Mouse (Mus musculus): ENCODE data around the gene Abi1. TPM values are rescaled to one million over a fixed set of nuclear protein-coding genes. Genes with fewer than 3 reads are reported as not detected.

The Abi1 gene
- polyA plus RNA-seq (2012; ENCODE audit: insufficient read depth, insufficient read length, low replicate concordance, missing spikeins): 578 TPM in 1 of 2 replicates, not detected in the other

- TF ChIP-seq POLR2A (IDR thresholded peaks at IDR 0.05; ENCODE audit: insufficient read depth, low read depth, low read length): peak; percentile 92
- TF ChIP-seq CTCF (IDR thresholded peaks at IDR 0.05; ENCODE audit: insufficient read depth, low read depth, low read length): no peak
- WGBS: 2% methylated on average over 24 of the region's 24 CpGs
- peak within 1 kb of the TSS; percentile 73 for H3K4me3 ChIP-seq (ENCODE audit: insufficient read depth, low read depth, low read length)
- H3K4me1 ChIP-seq (ENCODE audit: control insufficient read depth, insufficient read depth, low read length): peaks cover 2% of the 10 kb centered on the region; the same call in 1 of the 2 replicates
- H3K27ac ChIP-seq (ENCODE audit: insufficient read depth, low read depth, low read length): peak within 1 kb of the TSS; percentile 97
These were observed at the start of gene Abi1 for GRCm38 (mm10) chr2:23040001-23040646. Gene Abi1 (minus strand): TSS chr2:23040241.

- Histone ChIP-seq H3K27ac (ENCODE audit: insufficient read depth, low read depth, low read length) (no peak overlapping the region), H3K4me1 (ENCODE audit: control insufficient read depth, insufficient read depth, low read length) (no peaks in the 10 kb centered on the region), H3K4me3 (ENCODE audit: insufficient read depth, low read depth, low read length) (no peak overlapping the region)
- 94% methylated on average over 8 of the region's 8 CpGs for whole genome bisulfite sequencing
- no peak for TF ChIP-seq POLR2A (IDR thresholded peaks at IDR 0.05; ENCODE audit: insufficient read depth, low read depth, low read length)
- TF ChIP-seq CTCF (IDR thresholded peaks at IDR 0.05; ENCODE audit: insufficient read depth, low read depth, low read length): no peak
These were observed 44.5 kb upstream of the Abi1 start for GRCm38 (mm10) chr2:23084540-23084939.

GRCm38 (mm10) chr2:23078588-23078987 lies 38.5 kb upstream of the Abi1 start:
- no peak overlapping the region for H3K27ac ChIP-seq (ENCODE audit: insufficient read depth, low read depth, low read length)
- no peak overlapping the region for H3K4me3 ChIP-seq (ENCODE audit: insufficient read depth, low read depth, low read length)
- 98% methylated on average over 2 of the region's 2 CpGs for WGBS
- no peak for TF ChIP-seq POLR2A (IDR thresholded peaks at IDR 0.05; ENCODE audit: insufficient read depth, low read depth, low read length)
- TF ChIP-seq CTCF (IDR thresholded peaks at IDR 0.05; ENCODE audit: insufficient read depth, low read depth, low read length): no peak
- no peaks in the 10 kb centered on the region for H3K4me1 ChIP-seq (ENCODE audit: control insufficient read depth, insufficient read depth, low read length)

DNA sequence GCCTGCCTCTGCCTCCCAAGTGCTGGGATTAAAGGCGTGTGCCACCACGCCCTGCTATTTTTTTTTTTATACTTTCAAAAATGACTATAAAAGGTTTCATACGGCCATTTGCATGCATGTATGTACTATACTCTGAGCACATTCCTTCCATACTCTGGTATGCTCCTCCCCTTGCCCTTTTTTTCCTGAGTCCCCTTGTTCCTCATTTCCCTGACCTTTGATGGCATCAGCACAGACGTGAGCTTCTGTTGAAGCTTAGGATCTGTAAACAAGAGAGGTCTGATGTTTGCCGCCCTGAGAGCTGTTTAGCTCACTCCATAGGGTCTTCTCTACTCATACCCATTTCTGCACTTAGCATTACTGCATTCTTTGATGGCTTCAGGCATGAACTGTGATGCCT lies 37.7 kb upstream of the Abi1 start:
- 89% methylated on average over 5 of the region's 5 CpGs for WGBS
- Histone ChIP-seq H3K4me1 (ENCODE audit: control insufficient read depth, insufficient read depth, low read length) (no peaks in the 10 kb centered on the region), H3K4me3 (ENCODE audit: insufficient read depth, low read depth, low read length) (no peak overlapping the region), H3K27ac (ENCODE audit: insufficient read depth, low read depth, low read length) (no peak overlapping the region)
- TF ChIP-seq CTCF (IDR thresholded peaks at IDR 0.05; ENCODE audit: insufficient read depth, low read depth, low read length): no peak
- TF ChIP-seq POLR2A (IDR thresholded peaks at IDR 0.05; ENCODE audit: insufficient read depth, low read depth, low read length): no peak

- H3K27ac ChIP-seq (ENCODE audit: insufficient read depth, low read depth, low read length): no peak overlapping the region
- no peak for TF ChIP-seq POLR2A (IDR thresholded peaks at IDR 0.05; ENCODE audit: insufficient read depth, low read depth, low read length)
- no peak for TF ChIP-seq CTCF (IDR thresholded peaks at IDR 0.05; ENCODE audit: insufficient read depth, low read depth, low read length)
- no peaks in the 10 kb centered on the region for H3K4me1 ChIP-seq (ENCODE audit: control insufficient read depth, insufficient read depth, low read length)
- H3K4me3 ChIP-seq (ENCODE audit: insufficient read depth, low read depth, low read length): no peak overlapping the region
These were observed 36.7 kb upstream of the Abi1 start for GRCm38 (mm10) chr2:23076783-23077182.

DNA sequence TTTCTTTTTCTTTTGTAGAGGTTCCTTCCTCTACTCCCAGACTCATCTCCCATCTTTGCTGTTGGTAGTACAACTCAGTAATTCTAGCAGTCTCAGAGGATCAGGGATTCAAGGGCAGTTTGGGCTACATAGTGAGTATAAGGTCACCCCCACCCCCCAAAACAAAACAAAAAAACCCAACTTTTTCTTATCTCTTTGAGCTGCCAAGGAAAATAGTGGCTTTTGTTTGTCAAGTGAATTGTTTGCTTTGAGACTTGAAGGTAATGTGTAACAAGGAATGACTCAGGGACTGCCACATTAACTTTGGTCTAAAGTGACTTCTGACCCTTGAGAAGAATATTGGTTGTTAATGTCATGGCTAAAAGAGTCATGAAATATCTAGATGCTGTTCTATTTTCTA lies 35.8 kb upstream of the Abi1 start:
- Histone ChIP-seq H3K4me1 (ENCODE audit: control insufficient read depth, insufficient read depth, low read length) (no peaks in the 10 kb centered on the region), H3K27ac (ENCODE audit: insufficient read depth, low read depth, low read length) (no peak overlapping the region), H3K4me3 (ENCODE audit: insufficient read depth, low read depth, low read length) (no peak overlapping the region)
- TF ChIP-seq POLR2A (IDR thresholded peaks at IDR 0.05; ENCODE audit: insufficient read depth, low read depth, low read length) (no peak), CTCF (IDR thresholded peaks at IDR 0.05; ENCODE audit: insufficient read depth, low read depth, low read length) (no peak)

DNA sequence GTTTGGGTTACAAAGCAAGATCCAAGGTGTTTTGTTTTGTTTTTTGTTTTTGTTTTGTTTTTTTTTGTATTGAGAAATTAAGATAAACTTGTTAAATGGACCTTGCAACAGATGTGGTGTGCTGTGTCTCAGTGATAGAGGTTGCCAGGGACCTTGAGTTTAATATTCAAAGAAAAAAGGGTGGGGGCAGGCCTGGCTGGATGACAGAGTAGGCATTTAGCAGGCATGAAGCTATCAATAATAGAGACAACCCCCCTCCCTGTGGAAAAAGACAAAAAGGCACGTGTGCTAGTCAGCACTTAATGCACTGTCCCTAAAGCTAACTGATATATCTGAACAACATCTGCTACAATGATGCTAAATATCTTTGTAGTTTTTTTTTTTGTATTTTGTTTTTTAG lies 31.4 kb upstream of the Abi1 start:
- no peak overlapping the region for H3K4me3 ChIP-seq (ENCODE audit: insufficient read depth, low read depth, low read length)
- H3K4me1 ChIP-seq (ENCODE audit: control insufficient read depth, insufficient read depth, low read length): peaks cover 4% of the 10 kb centered on the region; the same call in 1 of the 2 replicates
- TF ChIP-seq CTCF (IDR thresholded peaks at IDR 0.05; ENCODE audit: insufficient read depth, low read depth, low read length) (no peak), POLR2A (IDR thresholded peaks at IDR 0.05; ENCODE audit: insufficient read depth, low read depth, low read length) (no peak)
- 32% methylated on average over 1 of the region's 1 CpGs for WGBS
- H3K27ac ChIP-seq (ENCODE audit: insufficient read depth, low read depth, low read length): no peak overlapping the region

DNA sequence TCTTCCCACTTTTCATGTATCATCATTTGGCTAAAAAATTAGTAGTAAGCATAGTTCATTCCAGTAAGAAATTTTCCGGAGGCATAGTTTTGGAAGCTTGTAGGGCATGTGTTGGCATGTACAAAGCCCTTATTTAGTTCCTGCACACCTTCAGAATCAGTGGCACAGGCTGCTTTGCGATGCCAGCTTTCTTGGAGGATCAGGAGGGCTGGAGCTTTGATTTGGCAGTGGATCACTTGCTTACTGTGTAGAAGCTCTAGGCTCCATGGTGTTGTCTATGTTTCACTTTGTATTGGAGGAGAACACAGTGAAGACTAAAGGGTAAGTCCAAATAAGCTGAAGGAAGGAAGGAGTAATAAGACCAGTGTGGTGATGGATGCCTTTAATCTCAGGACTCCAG lies 30.4 kb upstream of the Abi1 start:
- WGBS: 79% methylated on average over 2 of the region's 2 CpGs
- H3K27ac ChIP-seq (ENCODE audit: insufficient read depth, low read depth, low read length): no peak overlapping the region
- no peak overlapping the region for H3K4me3 ChIP-seq (ENCODE audit: insufficient read depth, low read depth, low read length)
- peaks cover 4% of the 10 kb centered on the region; the same call in 1 of the 2 replicates for H3K4me1 ChIP-seq (ENCODE audit: control insufficient read depth, insufficient read depth, low read length)
- TF ChIP-seq CTCF (IDR thresholded peaks at IDR 0.05; ENCODE audit: insufficient read depth, low read depth, low read length) (no peak), POLR2A (IDR thresholded peaks at IDR 0.05; ENCODE audit: insufficient read depth, low read depth, low read length) (no peak)

- under 1% methylated on average over 50 of the region's 50 CpGs for WGBS
- no peak for TF ChIP-seq CTCF (IDR thresholded peaks at IDR 0.05; ENCODE audit: insufficient read depth, low read depth, low read length)
- peak; percentile 95 for TF ChIP-seq POLR2A (IDR thresholded peaks at IDR 0.05; ENCODE audit: insufficient read depth, low read depth, low read length)
- H3K27ac ChIP-seq (ENCODE audit: insufficient read depth, low read depth, low read length): peak overlapping the region; percentile 96
- peaks cover 4% of the 10 kb centered on the region; the same call in 1 of the 2 replicates for H3K4me1 ChIP-seq (ENCODE audit: control insufficient read depth, insufficient read depth, low read length)
- H3K4me3 ChIP-seq (ENCODE audit: insufficient read depth, low read depth, low read length): peak overlapping the region; percentile 79
These were observed 29.1 kb upstream of the Abi1 start for GRCm38 (mm10) chr2:23068894-23069744.
